ENCODE assay signal across 9 mouse cellular contexts in the genomic region with DNA sequence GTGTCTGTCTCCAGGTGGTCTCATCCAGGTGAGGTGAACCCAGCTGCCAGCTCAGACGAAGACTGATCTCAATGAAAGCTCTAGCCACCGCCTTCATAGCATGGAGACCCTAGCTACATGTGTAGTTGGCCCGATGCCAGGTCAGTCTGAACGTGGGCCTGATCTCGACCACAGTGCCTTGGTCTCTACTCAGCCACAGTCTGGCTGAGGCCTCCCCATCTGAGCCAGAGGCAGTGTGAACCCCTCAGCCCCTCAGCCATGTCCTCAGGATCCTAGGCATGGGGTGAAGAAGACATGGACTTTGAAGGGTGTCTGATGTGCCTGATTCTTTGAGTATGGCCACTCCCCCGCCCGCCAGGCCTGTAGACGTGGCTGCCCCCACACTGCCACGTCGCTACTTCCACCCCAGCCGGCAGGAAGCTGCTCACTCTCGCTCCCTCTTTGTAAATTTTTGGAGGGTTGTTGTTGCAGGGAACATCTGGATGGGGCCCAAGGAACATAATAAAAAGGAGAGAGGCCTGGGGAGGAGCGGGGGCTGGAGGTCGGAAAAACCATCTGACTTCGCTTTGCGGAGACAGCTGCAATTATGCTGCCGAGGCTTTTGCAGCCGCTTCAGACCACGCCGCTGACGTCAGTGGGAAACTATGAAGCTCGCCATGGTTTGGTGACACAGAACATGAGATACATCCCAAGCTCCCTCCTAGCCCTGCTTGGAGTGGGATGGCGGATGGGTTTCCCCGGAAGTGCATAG.
DNase-seq lines count a peak whose midpoint lies in the region; ATAC-seq and TF ChIP-seq lines count a peak whose summit lies in the region.
"Had no signal": no experiment of that assay in that cellular context is flagged by ENCODE, and none has a peak within 500 bp of the region (broad histone marks: within the 10 kb centered on the region; RNA-seq: fewer than 3 reads in every experiment).

No protein-coding gene starts in this region.

- no peaks in the 10 kb centered on the region for H3K9me3 ChIP-seq in hindbrain, embryonic 11.5 days (ENCODE audit: control insufficient read depth, low read length)
- no peaks in the 10 kb centered on the region for H3K9me3 ChIP-seq in hindbrain, postnatal 0 days (ENCODE audit: low read length)
- H3K9me3 ChIP-seq: hindbrain, embryonic 15.5 days had no signal

- DNase-seq in hindbrain, embryonic 11.5 days (ENCODE audit: low spot score) = peak; percentile 37
- no peak for DNase-seq in hindbrain, postnatal 0 days (ENCODE audit: low spot score)
- peak; percentile 57 to 71 for DNase-seq in gastrocnemius, adult 8-10 months (ENCODE audit: low spot score in 2 of 2)
- peak; percentile 77 for DNase-seq in kidney, adult 2 months
- peak; percentile 80 for DNase-seq in mesoderm, embryonic 11.5 days (ENCODE audit: low read depth, low spot score)
- DNase-seq in B cell, adult 2 months = no peak
- DNase-seq in thymus, postnatal 36 days = no peak

- no peak for ATAC-seq in hindbrain, embryonic 11.5 days (ENCODE audit: low FRiP score)
- ATAC-seq in hindbrain, postnatal 0 days = no peak
- ATAC-seq in frontal cortex, adult (ENCODE audit: low TSS enrichment) = no peak

- WGBS in hindbrain, embryonic 11.5 days = 74% methylated on average over 24 of the region's 24 CpGs
- WGBS in hindbrain, postnatal 0 days = 69% methylated on average over 24 of the region's 24 CpGs
- 55% methylated on average over 24 of the region's 24 CpGs for WGBS in kidney, adult 2 months

- no peak for TF ChIP-seq CTCF in hindbrain, postnatal 0 days (IDR thresholded peaks at IDR 0.05; ENCODE audit: low read depth)
- no peak for TF ChIP-seq CTCF in kidney, adult 2 months (conservative IDR thresholded peaks at IDR 0.05; ENCODE audit: insufficient read depth, insufficient read length, low read depth, low read length)

- no peaks in the 10 kb centered on the region for H3K36me3 ChIP-seq in hindbrain, embryonic 11.5 days (ENCODE audit: control insufficient read depth, insufficient read depth, low read length)
- H3K36me3 ChIP-seq in hindbrain, postnatal 0 days (ENCODE audit: insufficient read depth, low read length) = no peaks in the 10 kb centered on the region
- no peaks in the 10 kb centered on the region for H3K36me3 ChIP-seq in kidney, adult 2 months (ENCODE audit: control insufficient read depth, insufficient read depth, low read length)
- H3K36me3 ChIP-seq: hindbrain, embryonic 15.5 days had no signal

- H3K4me1 ChIP-seq in hindbrain, embryonic 11.5 days (replicated peaks; ENCODE audit: control insufficient read depth, insufficient read depth, low read length) = no peaks in the 10 kb centered on the region
- no peaks in the 10 kb centered on the region for H3K4me1 ChIP-seq in hindbrain, postnatal 0 days (ENCODE audit: insufficient read depth, low read length)
- H3K4me1 ChIP-seq in kidney, adult 2 months (ENCODE audit: control insufficient read depth, insufficient read depth, low read length) = no peaks in the 10 kb centered on the region

- H3K9ac ChIP-seq in hindbrain, embryonic 11.5 days (ENCODE audit: low read depth, low read length) = no peak overlapping the region; the same call in 1 of the 2 replicates
- no peak overlapping the region for H3K9ac ChIP-seq in hindbrain, postnatal 0 days (replicated peaks; ENCODE audit: low read length)
- H3K9ac ChIP-seq: hindbrain, embryonic 15.5 days had no signal

- H3K27ac ChIP-seq in hindbrain, embryonic 11.5 days (ENCODE audit: low read depth, low read length) = no peak overlapping the region
- H3K27ac ChIP-seq in hindbrain, postnatal 0 days = no peak overlapping the region
- peak overlapping the region; percentile 81 for H3K27ac ChIP-seq in kidney, adult 2 months (ENCODE audit: insufficient read depth, low read depth, low read length)
- H3K27ac ChIP-seq: hindbrain, embryonic 15.5 days had no signal

- no peak for TF ChIP-seq POLR2A in kidney, adult 2 months (IDR thresholded peaks at IDR 0.05; ENCODE audit: low read depth, low read length)

- no peak overlapping the region for H3K4me2 ChIP-seq in hindbrain, embryonic 11.5 days (replicated peaks; ENCODE audit: low read depth, low read length)
- no peak overlapping the region for H3K4me2 ChIP-seq in hindbrain, postnatal 0 days (ENCODE audit: low read depth, low read length)
- H3K4me2 ChIP-seq: hindbrain, embryonic 15.5 days had no signal

- no peaks in the 10 kb centered on the region for H3K27me3 ChIP-seq in hindbrain, embryonic 11.5 days (ENCODE audit: control insufficient read depth, insufficient read depth, low read length)
- H3K27me3 ChIP-seq in hindbrain, postnatal 0 days (ENCODE audit: insufficient read depth, low read length) = no peaks in the 10 kb centered on the region
- no peaks in the 10 kb centered on the region for H3K27me3 ChIP-seq in kidney, adult 2 months (replicated peaks; ENCODE audit: control insufficient read depth, insufficient read depth, low read length)
- H3K27me3 ChIP-seq: hindbrain, embryonic 15.5 days had no signal

- H3K4me3 ChIP-seq in hindbrain, embryonic 11.5 days (ENCODE audit: low read depth, low read length) = no peak overlapping the region
- no peak overlapping the region for H3K4me3 ChIP-seq in hindbrain, postnatal 0 days (ENCODE audit: low read length)
- H3K4me3 ChIP-seq in kidney, adult 2 months (ENCODE audit: insufficient read depth, low read depth, low read length) = no peak overlapping the region
- H3K4me3 ChIP-seq: hindbrain, embryonic 15.5 days had no signal

Comparison
In these comparisons a context has a peak if more than half of its experiments do, and no peak if none do; other contexts are left out.
1. DNase-seq: peak in hindbrain, embryonic 11.5 days (single experiment), gastrocnemius, adult 8-10 months (2 of 2), kidney, adult 2 months (single experiment) and mesoderm, embryonic 11.5 days (single experiment); none in hindbrain, postnatal 0 days (single experiment), B cell, adult 2 months (0 of 2) and thymus, postnatal 36 days (0 of 2).